Mouse (Mus musculus) forebrain, embryonic 14.5 days (tissue): ENCODE measurements around the gene Sgk1. TPM values are rescaled to one million over a fixed set of nuclear protein-coding genes. Genes with fewer than 3 reads are reported as not detected.
A peak's percentile ranks its signal among the peaks of the same experiment; 100 is the strongest.

Experiments used
- ATAC-seq: fragments of 200-750 bp; cut with Nextera tagmentation; 2 replicates; pipeline ENCODE4 v1.8.0; 2017; ENCODE audit warnings: mild to moderate bottlenecking, moderate library complexity
- DNase-seq: peaks from one replicate; pipeline ENCODE4 v3.0.0-alpha.2; 2015; ENCODE audit warnings: low spot score
- H3K27ac ChIP-seq: fragments of 300-500 bp; sonication (generic); 2 replicates; pipeline ENCODE4 v1.5.1; 2014; ENCODE audit warnings: low read depth, mild to moderate bottlenecking, control low read depth, low read length, moderate library complexity
- H3K27me3 ChIP-seq: fragments of 300-500 bp; sonication (generic); replicated peaks from 2 replicates; pipeline ENCODE4 v1.6.1; 2014; ENCODE audit warnings: low read length, control low read depth, mixed read lengths; ENCODE audit not compliant: control insufficient read depth, insufficient read depth
- H3K36me3 ChIP-seq: fragments of 300-500 bp; sonication (generic); 2 replicates; pipeline ENCODE4 v1.6.1; 2014; ENCODE audit warnings: low read length, control low read depth; ENCODE audit not compliant: control insufficient read depth, insufficient read depth
- H3K4me1 ChIP-seq: fragments of 300-500 bp; sonication (generic); 2 replicates; pipeline ENCODE4 v1.6.1; 2014; ENCODE audit warnings: antibody characterized with exemption, low read length, control low read depth; ENCODE audit not compliant: control insufficient read depth, insufficient read depth
- H3K4me2 ChIP-seq: fragments of 300-500 bp; sonication (generic); 2 replicates; pipeline ENCODE4 v1.6.1; 2014; ENCODE audit warnings: mild to moderate bottlenecking, control low read depth, low read length
- H3K4me3 ChIP-seq: fragments of 300-500 bp; sonication (generic); 2 replicates; pipeline ENCODE4 v1.5.1; 2014; ENCODE audit warnings: low read depth, low read length, control low read depth
- H3K9ac ChIP-seq: fragments of 300-500 bp; sonication (generic); 2 replicates; pipeline ENCODE4 v1.6.1; 2014; ENCODE audit warnings: mild to moderate bottlenecking, low read length, control low read depth, moderate library complexity
- H3K9me3 ChIP-seq: fragments of 300-500 bp; sonication (generic); replicated peaks from 2 replicates; pipeline ENCODE4 v1.6.1; 2016; ENCODE audit warnings: low read length, control low read depth, mixed read lengths; ENCODE audit not compliant: control insufficient read depth
- WGBS: fragments of 180-500 bp; shearing (Covaris S2); extraction: QIAGEN DNeasy Blood & Tissue Kit; methylation state at CpG from one replicate; pipeline ENCODE4 v1.1.7; 2014; 5-methylcytosine and 5-hydroxymethylcytosine counted together
- polyA plus RNA-seq: library from polyadenylated mRNA; unstranded; fragments of >200 nt; fragmentation: Nextera tagmentation; extraction: Ambion mirVana; gene quantifications from 2 replicates; pipeline ENCODE4 v1.2.1, GENCODE M21; 2014

Gene Sgk1
- polyA plus RNA-seq, 1 experiment from 2014 or later = 26.1 TPM

DNA sequence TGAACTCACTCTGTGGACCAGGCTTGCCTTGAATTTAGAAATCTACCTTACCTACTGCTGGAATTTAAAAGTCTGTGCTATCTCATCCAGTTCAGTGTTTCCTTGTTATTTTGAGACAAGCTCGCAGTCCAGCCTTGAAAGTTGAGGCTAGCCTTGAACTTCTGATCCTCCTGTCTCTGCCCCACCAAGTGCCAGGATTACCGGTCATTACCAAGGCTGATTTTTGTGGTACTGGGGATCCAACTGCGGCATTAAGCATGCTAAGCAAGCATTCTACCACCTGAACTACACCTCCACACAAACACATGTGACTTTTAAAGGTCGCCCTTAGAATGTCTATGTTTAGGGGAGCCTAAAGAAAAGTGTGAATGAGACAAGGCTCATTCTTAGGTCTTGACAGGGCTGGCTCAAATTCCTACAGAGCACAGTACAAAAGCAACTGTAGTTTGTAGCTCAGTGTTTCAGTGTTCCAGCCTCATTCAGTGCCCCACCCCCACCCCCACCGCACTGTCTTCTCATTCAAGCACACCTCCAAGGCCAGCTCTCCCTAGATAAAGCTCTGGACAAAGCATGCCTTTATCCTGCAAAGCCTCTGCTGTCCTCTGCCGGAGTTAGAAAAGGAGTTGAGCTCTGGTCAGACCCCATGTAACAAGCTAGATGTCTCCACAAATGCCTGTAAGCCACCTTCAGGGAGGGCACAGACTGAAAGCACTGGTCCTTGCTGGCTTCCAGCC lies 36.2 kb downstream of the Sgk1 start:
- no peak overlapping the region for H3K9ac ChIP-seq
- no peak overlapping the region for H3K27ac ChIP-seq
- H3K4me1 ChIP-seq = peaks cover 8% of the 10 kb centered on the region
- 74% methylated on average over 6 of the region's 6 CpGs for WGBS
- H3K4me2 ChIP-seq = no peak overlapping the region
- no peaks in the 10 kb centered on the region for H3K9me3 ChIP-seq
- H3K27me3 ChIP-seq = no peaks in the 10 kb centered on the region
- DNase-seq (no peak), ATAC-seq (no peak)
- no peaks in the 10 kb centered on the region for H3K36me3 ChIP-seq
- no peak overlapping the region for H3K4me3 ChIP-seq

DNA sequence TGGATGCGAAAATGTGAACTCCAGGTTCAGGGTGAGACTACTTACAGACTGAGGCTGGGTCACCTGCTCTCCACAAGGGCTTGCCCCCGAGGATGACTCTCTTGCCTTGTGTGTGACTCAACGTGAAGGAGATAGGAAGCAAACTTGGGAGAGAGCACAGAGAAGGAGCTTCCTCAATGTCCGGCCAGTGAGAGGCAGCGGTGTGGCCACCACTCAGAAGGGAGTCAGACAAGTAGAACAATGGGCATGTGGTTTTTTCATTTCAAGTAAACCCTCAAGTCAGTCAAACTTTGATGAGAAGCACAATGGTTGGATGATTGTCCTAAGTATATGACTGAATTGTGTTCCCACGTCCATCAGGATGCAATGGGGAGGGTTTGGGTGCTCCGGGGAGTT lies 36.8 kb downstream of the Sgk1 start:
- Histone ChIP-seq H3K4me3 (no peak overlapping the region), H3K27ac (no peak overlapping the region), H3K4me1 (peaks cover 13% of the 10 kb centered on the region), H3K9ac (no peak overlapping the region), H3K36me3 (no peaks in the 10 kb centered on the region), H3K4me2 (no peak overlapping the region), H3K27me3 (no peaks in the 10 kb centered on the region), H3K9me3 (no peaks in the 10 kb centered on the region)
- no peak for DNase-seq
- ATAC-seq = no peak
- 86% methylated on average over 7 of the region's 7 CpGs for WGBS

DNA sequence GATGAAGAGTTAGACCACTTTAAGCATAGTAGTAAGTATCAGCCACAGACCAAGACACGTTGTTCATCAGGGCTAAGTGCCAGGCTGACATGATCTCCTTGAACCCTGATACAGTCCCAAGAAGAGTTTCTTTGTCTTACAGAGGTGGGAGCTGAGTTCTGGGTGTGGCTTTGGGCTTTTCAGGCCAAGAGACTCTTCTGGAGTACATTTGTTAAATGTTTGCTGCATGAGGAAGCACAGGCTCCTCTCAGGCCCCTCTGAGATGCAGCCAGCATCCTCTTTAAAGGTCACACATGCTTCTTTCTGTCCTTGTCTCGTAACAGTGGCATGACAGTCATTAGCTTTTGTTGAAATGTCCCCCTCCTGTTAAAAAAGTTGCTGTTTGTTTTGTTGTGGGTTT lies 38.6 kb downstream of the Sgk1 start:
- H3K27me3 ChIP-seq = no peaks in the 10 kb centered on the region
- 78% methylated on average over 2 of the region's 2 CpGs for WGBS
- H3K4me3 ChIP-seq = no peak overlapping the region
- peaks cover 18% of the 10 kb centered on the region for H3K4me1 ChIP-seq
- no peaks in the 10 kb centered on the region for H3K9me3 ChIP-seq
- H3K9ac ChIP-seq = no peak overlapping the region
- H3K27ac ChIP-seq = no peak overlapping the region
- H3K36me3 ChIP-seq = no peaks in the 10 kb centered on the region
- DNase-seq (no peak), ATAC-seq (no peak)
- H3K4me2 ChIP-seq = no peak overlapping the region

DNA sequence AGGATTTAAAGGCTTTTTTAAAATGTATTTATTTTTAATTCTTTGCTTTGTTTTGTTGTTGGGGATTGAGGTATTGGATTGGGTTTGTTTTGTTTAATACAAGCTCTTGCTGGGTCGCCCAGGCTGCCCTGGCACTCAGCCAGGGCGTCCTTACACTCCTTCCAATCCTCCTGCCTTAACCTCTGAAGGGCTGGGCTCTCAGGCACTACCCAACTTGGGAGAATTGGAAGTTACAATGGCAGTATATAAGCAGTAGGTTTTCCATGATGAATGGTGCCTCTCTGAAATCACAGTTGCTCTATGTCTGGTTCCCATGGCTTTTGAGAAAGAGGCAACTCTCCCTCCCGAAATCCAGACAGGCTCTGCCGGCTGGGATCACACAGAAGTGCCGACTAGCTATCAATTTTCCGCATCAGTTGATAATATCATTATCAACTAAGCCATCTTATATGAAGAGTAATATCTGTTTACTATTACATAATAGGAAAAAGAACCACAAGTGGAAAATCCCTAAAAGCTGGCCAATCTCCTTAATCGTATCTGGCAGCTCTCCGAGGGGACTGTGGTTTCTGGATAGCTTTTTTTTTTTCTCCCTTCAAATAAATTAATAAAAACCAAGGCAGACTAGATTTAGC lies 40.8 kb downstream of the Sgk1 start:
- H3K9me3 ChIP-seq = no peaks in the 10 kb centered on the region
- H3K4me1 ChIP-seq = peaks cover 18% of the 10 kb centered on the region
- no peaks in the 10 kb centered on the region for H3K27me3 ChIP-seq
- H3K4me2 ChIP-seq = peak overlapping the region; percentile 1; the same call in 1 of the 2 replicates
- ATAC-seq (no peak), DNase-seq (peak; percentile 31)
- no peaks in the 10 kb centered on the region for H3K36me3 ChIP-seq
- H3K9ac ChIP-seq = no peak overlapping the region
- H3K4me3 ChIP-seq = no peak overlapping the region
- H3K27ac ChIP-seq = no peak overlapping the region
- 30% methylated on average over 8 of the region's 8 CpGs for WGBS

DNA sequence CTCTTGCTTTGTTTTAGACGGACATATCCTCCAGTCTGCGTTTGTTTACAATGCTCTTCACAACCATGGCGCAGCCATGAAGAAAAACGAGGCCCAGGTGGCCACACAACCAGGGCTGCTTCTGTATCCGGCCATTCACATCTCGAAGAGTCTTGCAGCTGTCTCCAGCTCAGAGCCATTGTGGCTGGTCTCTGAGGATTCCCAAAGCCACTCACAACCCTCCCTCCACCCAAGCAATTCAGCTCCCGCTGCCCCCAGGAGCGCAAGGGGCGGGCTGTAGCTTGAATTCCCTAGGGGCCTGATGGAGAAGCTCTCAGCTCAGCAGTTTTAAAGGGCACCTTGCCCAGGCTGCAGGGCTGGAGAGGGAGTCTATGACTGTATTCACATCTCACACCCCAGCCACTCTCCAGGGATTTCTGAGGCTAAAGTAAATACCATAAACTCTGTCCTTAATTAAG lies 41.5 kb downstream of the Sgk1 start:
- peak; percentile 66 for DNase-seq
- Histone ChIP-seq H3K27me3 (no peaks in the 10 kb centered on the region), H3K27ac (no peak overlapping the region; the same call in 1 of the 2 replicates), H3K4me3 (no peak overlapping the region), H3K4me2 (peak overlapping the region; percentile 13; the same call in 1 of the 2 replicates), H3K9me3 (no peaks in the 10 kb centered on the region), H3K9ac (no peak overlapping the region), H3K36me3 (no peaks in the 10 kb centered on the region), H3K4me1 (peaks cover 18% of the 10 kb centered on the region)
- 3% methylated on average over 9 of the region's 9 CpGs for WGBS
- peak; percentile 73 for ATAC-seq

DNA sequence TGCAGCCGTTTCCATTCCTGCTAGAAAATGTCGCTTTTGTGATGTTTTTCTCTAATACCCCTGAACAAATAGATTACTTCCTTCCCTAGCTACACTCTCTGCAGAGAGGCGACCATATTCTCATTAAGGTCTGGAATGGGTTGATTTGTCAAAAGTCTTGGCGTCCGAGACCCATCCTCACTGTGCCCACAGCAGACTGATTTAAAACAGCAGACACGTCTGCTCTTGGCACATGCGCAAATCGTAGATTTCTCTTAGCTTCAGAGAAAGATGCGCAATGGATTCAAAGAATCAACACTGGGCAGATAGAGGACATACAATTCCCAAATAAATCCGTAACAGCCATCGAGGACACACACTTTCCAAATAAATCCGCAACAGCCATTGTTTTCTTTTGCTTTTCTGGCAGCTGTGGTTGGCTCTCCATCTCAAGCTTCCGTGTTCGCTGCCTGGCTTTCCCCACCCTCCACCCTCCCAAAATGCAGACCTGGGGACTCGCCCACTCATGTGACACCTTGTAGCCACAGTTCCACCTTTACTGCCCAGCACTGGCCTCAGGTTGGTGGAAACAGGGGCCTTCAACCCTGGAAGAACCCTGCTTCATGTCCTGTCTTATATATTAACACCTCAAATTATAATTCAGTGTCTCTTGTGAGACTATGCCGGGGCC lies 42.2 kb downstream of the Sgk1 start:
- H3K4me2 ChIP-seq = peak overlapping the region; percentile 13; the same call in 1 of the 2 replicates

DNA sequence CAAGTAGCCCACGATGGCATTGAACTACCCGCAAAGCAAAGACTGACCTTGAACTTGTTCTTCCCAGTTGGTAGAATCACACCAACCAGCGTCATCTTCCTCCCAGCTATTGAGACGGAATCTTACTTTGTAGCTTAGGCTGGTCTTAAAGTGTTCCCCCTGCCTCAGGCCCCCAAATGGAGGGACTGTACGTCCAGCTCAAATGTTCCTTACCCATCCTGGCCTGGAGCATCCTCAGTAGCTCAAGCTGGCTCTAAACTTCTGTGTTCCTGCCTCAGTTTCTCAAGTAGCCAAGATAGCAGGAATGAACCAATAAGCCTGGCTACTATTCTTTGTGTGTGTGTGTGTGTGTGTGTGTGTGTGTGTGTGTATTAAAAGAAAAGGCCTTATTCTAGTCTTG lies 45.0 kb downstream of the Sgk1 start:
- Histone ChIP-seq H3K9me3 (no peaks in the 10 kb centered on the region), H3K9ac (no peak overlapping the region), H3K27ac (no peak overlapping the region), H3K36me3 (no peaks in the 10 kb centered on the region), H3K4me3 (no peak overlapping the region), H3K4me2 (no peak overlapping the region), H3K27me3 (no peaks in the 10 kb centered on the region), H3K4me1 (peaks cover 18% of the 10 kb centered on the region)
- no peak for DNase-seq
- 91% methylated on average over 5 of the region's 5 CpGs for WGBS
- ATAC-seq = no peak

More for the DNA sequence above, 42.2 kb downstream of the Sgk1 start:
- Histone ChIP-seq H3K27ac (no peak overlapping the region), H3K27me3 (no peaks in the 10 kb centered on the region), H3K4me3 (no peak overlapping the region), H3K9me3 (no peaks in the 10 kb centered on the region), H3K36me3 (no peaks in the 10 kb centered on the region), H3K9ac (no peak overlapping the region), H3K4me1 (peaks cover 18% of the 10 kb centered on the region)
- DNase-seq = peak; percentile 24
- ATAC-seq = 0 out of 2 replicates have a peak, but pooled peaks have one; percentile 47
- 76% methylated on average over 16 of the region's 16 CpGs for WGBS

DNA sequence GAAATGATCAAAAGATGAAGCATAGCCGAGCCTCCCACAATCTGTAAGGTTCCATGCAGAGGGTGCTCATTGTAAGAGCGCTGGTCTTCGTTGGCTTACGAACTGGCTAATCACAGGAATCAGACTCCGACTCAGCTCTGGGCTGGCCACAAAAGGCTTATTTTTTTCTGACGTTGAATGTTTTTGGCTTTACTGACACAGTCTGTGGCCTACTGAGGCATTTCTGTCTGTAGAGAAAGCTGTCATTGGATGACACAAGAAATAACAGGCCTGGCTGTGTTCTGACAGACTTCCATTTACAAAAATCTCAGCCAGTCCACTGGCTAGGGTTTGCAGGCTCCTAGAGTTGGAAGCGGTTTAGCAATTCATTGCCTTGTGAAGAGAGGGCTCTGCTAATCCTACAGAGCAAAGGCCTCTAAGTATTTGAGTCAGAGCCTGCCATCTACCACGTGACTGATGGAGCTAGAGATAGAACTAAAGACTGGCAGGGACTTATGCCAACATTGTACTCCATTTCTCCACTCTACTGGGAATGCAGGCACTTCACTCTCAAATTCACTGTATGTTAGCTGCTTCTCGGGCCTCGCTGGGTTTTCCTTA lies 48.9 kb downstream of the Sgk1 start:
- 73% methylated on average over 10 of the region's 10 CpGs for WGBS
- Histone ChIP-seq H3K27me3 (no peaks in the 10 kb centered on the region), H3K27ac (no peak overlapping the region), H3K4me1 (no peaks in the 10 kb centered on the region), H3K4me2 (no peak overlapping the region), H3K4me3 (no peak overlapping the region), H3K9me3 (no peaks in the 10 kb centered on the region), H3K36me3 (no peaks in the 10 kb centered on the region), H3K9ac (no peak overlapping the region)
- DNase-seq (no peak), ATAC-seq (no peak)
